Mouse (Mus musculus) intestine, embryonic 16.5 days (tissue): ENCODE results near the gene Cradd. TPM values are rescaled to one million over a fixed set of nuclear protein-coding genes. Genes with fewer than 3 reads are reported as not detected.

ENCODE experiments used
- ATAC-seq: fragments of 200-750 bp; cut with Nextera tagmentation; 2 replicates; pipeline ENCODE4 v1.8.0; 2017; ENCODE audit warnings: moderate TSS enrichment, moderate library complexity
- H3K27ac ChIP-seq: fragments of 300-500 bp; sonication (generic); 2 replicates; pipeline ENCODE4 v1.5.1; 2014; ENCODE audit warnings: mild to moderate bottlenecking, low read length
- H3K27me3 ChIP-seq: fragments of 300-500 bp; sonication (generic); replicated peaks from 2 replicates; pipeline ENCODE4 v1.6.1; 2014; ENCODE audit warnings: low read length, control low read depth, mixed read lengths; ENCODE audit not compliant: control insufficient read depth, insufficient read depth
- H3K36me3 ChIP-seq: fragments of 300-500 bp; sonication (generic); 2 replicates; pipeline ENCODE4 v1.6.1; 2014; ENCODE audit warnings: low read length, control low read depth; ENCODE audit not compliant: control insufficient read depth, insufficient read depth
- H3K4me1 ChIP-seq: fragments of 300-500 bp; sonication (generic); 2 replicates; pipeline ENCODE4 v1.6.1; 2014; ENCODE audit warnings: low read length, control low read depth, mixed read lengths; ENCODE audit not compliant: control insufficient read depth, insufficient read depth
- H3K4me2 ChIP-seq: fragments of 300-500 bp; sonication (generic); 2 replicates; pipeline ENCODE4 v1.6.1; 2014; ENCODE audit warnings: low read depth, low read length, control low read depth
- H3K4me3 ChIP-seq: fragments of 300-500 bp; sonication (generic); 2 replicates; pipeline ENCODE4 v1.5.1; 2014; ENCODE audit warnings: mild to moderate bottlenecking, low read length
- H3K9ac ChIP-seq: fragments of 300-500 bp; sonication (generic); 2 replicates; pipeline ENCODE4 v1.6.1; 2014; ENCODE audit warnings: low read depth, low read length
- H3K9me3 ChIP-seq: fragments of 300-500 bp; sonication (generic); 2 replicates; pipeline ENCODE4 v1.6.1; 2016; ENCODE audit warnings: low read length, control low read depth; ENCODE audit not compliant: control insufficient read depth
- WGBS: fragments of 180-500 bp; shearing (Covaris S2); extraction: QIAGEN DNeasy Blood & Tissue Kit; methylation state at CpG from one replicate; pipeline ENCODE4 v1.1.7; 2014; 5-methylcytosine and 5-hydroxymethylcytosine counted together
- polyA plus RNA-seq: library from polyadenylated mRNA; unstranded; fragments of >200 nt; fragmentation: Nextera tagmentation; extraction: Ambion mirVana; gene quantifications from 2 replicates; pipeline ENCODE4 v1.2.1, GENCODE M21; 2015

The Cradd gene
- polyA plus RNA-seq, 1 experiment from 2014 or later: 11.8 TPM

- Histone ChIP-seq H3K9me3 (no peaks in the 10 kb centered on the region), H3K27ac (no peak overlapping the region), H3K4me2 (no peak overlapping the region), H3K36me3 (no peaks in the 10 kb centered on the region), H3K4me1 (peaks cover 13% of the 10 kb centered on the region), H3K4me3 (no peak overlapping the region), H3K27me3 (no peaks in the 10 kb centered on the region), H3K9ac (no peak overlapping the region)
- no peak for ATAC-seq
- WGBS: 56% methylated on average over 9 of the region's 9 CpGs
Measured at GRCm38 (mm10) chr10:95313524-95313923, 10.4 kb downstream of the Cradd start.

- Histone ChIP-seq H3K4me1 (peaks cover 13% of the 10 kb centered on the region), H3K9ac (no peak overlapping the region), H3K36me3 (no peaks in the 10 kb centered on the region), H3K27me3 (no peaks in the 10 kb centered on the region), H3K4me2 (no peak overlapping the region), H3K27ac (no peak overlapping the region), H3K4me3 (no peak overlapping the region), H3K9me3 (no peaks in the 10 kb centered on the region)
- 53% methylated on average over 21 of the region's 21 CpGs for WGBS
- no peak for ATAC-seq
Measured at GRCm38 (mm10) chr10:95310688-95311441, 13.1 kb downstream of the Cradd start.

- no peak for ATAC-seq
- no peaks in the 10 kb centered on the region for H3K9me3 ChIP-seq
- no peak overlapping the region for H3K9ac ChIP-seq
- H3K27ac ChIP-seq: no peak overlapping the region
- H3K4me2 ChIP-seq: no peak overlapping the region
- 54% methylated on average over 13 of the region's 13 CpGs for WGBS
- no peaks in the 10 kb centered on the region for H3K27me3 ChIP-seq
- H3K4me3 ChIP-seq: no peak overlapping the region
- H3K36me3 ChIP-seq: no peaks in the 10 kb centered on the region
- H3K4me1 ChIP-seq: peaks cover 9% of the 10 kb centered on the region
Measured at GRCm38 (mm10) chr10:95309412-95310322, 14.3 kb downstream of the Cradd start.

- no peak overlapping the region for H3K4me3 ChIP-seq
- no peaks in the 10 kb centered on the region for H3K36me3 ChIP-seq
- H3K9me3 ChIP-seq: no peaks in the 10 kb centered on the region
- no peak for ATAC-seq
- H3K27me3 ChIP-seq: no peaks in the 10 kb centered on the region
- H3K4me1 ChIP-seq: peaks cover 10% of the 10 kb centered on the region; the same call in 1 of the 2 replicates
- H3K9ac ChIP-seq: no peak overlapping the region
- 82% methylated on average over 12 of the region's 12 CpGs for WGBS
- H3K4me2 ChIP-seq: no peak overlapping the region
- H3K27ac ChIP-seq: no peak overlapping the region
Measured at GRCm38 (mm10) chr10:95308991-95309390, 14.9 kb downstream of the Cradd start.

- WGBS: 83% methylated on average over 5 of the region's 5 CpGs
- no peak for ATAC-seq
- no peak overlapping the region for H3K27ac ChIP-seq
Measured at GRCm38 (mm10) chr10:95307916-95308315, 16.0 kb downstream of the Cradd start.

GRCm38 (mm10) chr10:95306824-95307552, 16.9 kb downstream of the Cradd start:
- H3K9ac ChIP-seq: no peak overlapping the region
- WGBS: 29% methylated on average over 11 of the region's 11 CpGs
- no peaks in the 10 kb centered on the region for H3K9me3 ChIP-seq
- 0 out of 2 replicates have a peak, but pooled peaks have one; percentile 42 for ATAC-seq
- H3K4me2 ChIP-seq: no peak overlapping the region; the same call in 1 of the 2 replicates
- no peak overlapping the region for H3K4me3 ChIP-seq
- H3K4me1 ChIP-seq: peaks cover 12% of the 10 kb centered on the region; the same call in 1 of the 2 replicates
- H3K36me3 ChIP-seq: no peaks in the 10 kb centered on the region
- no peaks in the 10 kb centered on the region for H3K27me3 ChIP-seq
- no peak overlapping the region for H3K27ac ChIP-seq

More at GRCm38 (mm10) chr10:95307916-95308315, 16.0 kb downstream of the Cradd start:
- Histone ChIP-seq H3K4me2 (no peak overlapping the region), H3K9me3 (no peaks in the 10 kb centered on the region), H3K9ac (no peak overlapping the region), H3K4me1 (peaks cover 12% of the 10 kb centered on the region; the same call in 1 of the 2 replicates), H3K36me3 (no peaks in the 10 kb centered on the region), H3K27me3 (no peaks in the 10 kb centered on the region), H3K4me3 (no peak overlapping the region)

- ATAC-seq: no peak
- no peaks in the 10 kb centered on the region for H3K36me3 ChIP-seq
- WGBS: 53% methylated on average over 4 of the region's 4 CpGs
- no peak overlapping the region for H3K9ac ChIP-seq
- H3K4me2 ChIP-seq: no peak overlapping the region
- no peak overlapping the region for H3K4me3 ChIP-seq
- no peaks in the 10 kb centered on the region for H3K9me3 ChIP-seq
- no peak overlapping the region for H3K27ac ChIP-seq
- H3K4me1 ChIP-seq: peaks cover 12% of the 10 kb centered on the region; the same call in 1 of the 2 replicates
- no peaks in the 10 kb centered on the region for H3K27me3 ChIP-seq
Measured at GRCm38 (mm10) chr10:95304240-95304639, 19.7 kb downstream of the Cradd start.

GRCm38 (mm10) chr10:95302211-95303163, 21.4 kb downstream of the Cradd start:
- Histone ChIP-seq H3K27me3 (no peaks in the 10 kb centered on the region), H3K4me3 (no peak overlapping the region), H3K4me1 (peaks cover 9% of the 10 kb centered on the region; the same call in 1 of the 2 replicates), H3K9ac (no peak overlapping the region), H3K9me3 (no peaks in the 10 kb centered on the region), H3K27ac (no peak overlapping the region), H3K4me2 (no peak overlapping the region), H3K36me3 (no peaks in the 10 kb centered on the region)
- ATAC-seq: no peak
- WGBS: 65% methylated on average over 12 of the region's 12 CpGs
